Mouse (Mus musculus): ENCODE measurements around the gene Rpl10a. TPM values are rescaled to one million over a fixed set of nuclear protein-coding genes. Genes with fewer than 3 reads are reported as not detected.
"Not testable (repeated sequence)": the region's sequence is repeated elsewhere in the genome, so short reads cannot be mapped to it uniquely, and the experiment has no call there.

Rpl10a gene
- polyA plus RNA-seq, 1 experiment from 2014 or later: 387 TPM

- Histone ChIP-seq H3K27me3 (no peaks in the 10 kb centered on the region), H3K36me3 (peaks cover 44% of the 10 kb centered on the region), H3K9me3 (no peaks in the 10 kb centered on the region), H3K4me3 (replicated peaks) (no peak overlapping the region), H3K9ac (replicated peaks) (no peak overlapping the region), H3K4me2 (replicated peaks) (no peak overlapping the region), H3K4me1 (replicated peaks) (peaks cover 26% of the 10 kb centered on the region), H3K27ac (no peak overlapping the region)
- WGBS: 92% methylated on average over 7 of the region's 8 CpGs
- ATAC-seq: no peak
Observed at GRCm38 (mm10) chr17:28325751-28326150, 2.5 kb upstream of the Rpl10a start.

GRCm38 (mm10) chr17:28326951-28327350 is 1.3 kb upstream of the Rpl10a start:
- Histone ChIP-seq H3K4me2 (replicated peaks) (no peak overlapping the region), H3K27me3 (no peaks in the 10 kb centered on the region), H3K27ac (no peak overlapping the region; the same call in 1 of the 2 replicates), H3K4me3 (replicated peaks) (no peak overlapping the region), H3K4me1 (replicated peaks) (peaks cover 30% of the 10 kb centered on the region), H3K9me3 (no peaks in the 10 kb centered on the region), H3K9ac (replicated peaks) (no peak overlapping the region; the same call in 1 of the 2 replicates), H3K36me3 (peaks cover 50% of the 10 kb centered on the region)
- 87% methylated on average over 3 of the region's 3 CpGs for WGBS
- ATAC-seq: no peak

- peak overlapping the region; percentile 99 for H3K9ac ChIP-seq (replicated peaks)
- H3K9me3 ChIP-seq: no peaks in the 10 kb centered on the region
- ATAC-seq: peak; percentile 71
- peak overlapping the region; percentile 94 for H3K4me3 ChIP-seq (replicated peaks)
- H3K27me3 ChIP-seq: no peaks in the 10 kb centered on the region
- peak overlapping the region; percentile 99 for H3K4me2 ChIP-seq (replicated peaks)
- H3K27ac ChIP-seq: peak overlapping the region; percentile 96
- peaks cover 30% of the 10 kb centered on the region for H3K4me1 ChIP-seq (replicated peaks)
- H3K36me3 ChIP-seq: peaks cover 48% of the 10 kb centered on the region
- WGBS: 8% methylated on average over 22 of the region's 22 CpGs
Observed at GRCm38 (mm10) chr17:28327673-28328325, 472 bp upstream of the Rpl10a start.

- Histone ChIP-seq H3K4me1 (replicated peaks) (peaks cover 39% of the 10 kb centered on the region), H3K36me3 (peaks cover 47% of the 10 kb centered on the region), H3K9me3 (no peaks in the 10 kb centered on the region), H3K4me3 (replicated peaks) (peak overlapping the region; percentile 94), H3K27ac (peak overlapping the region; percentile 96), H3K27me3 (no peaks in the 10 kb centered on the region), H3K4me2 (replicated peaks) (peak overlapping the region; percentile 99), H3K9ac (replicated peaks) (peak overlapping the region; percentile 99)
- ATAC-seq: peak; percentile 37
- under 1% methylated on average over 25 of the region's 25 CpGs for WGBS
Observed at GRCm38 (mm10) chr17:28328946-28329345, 675 bp downstream of the Rpl10a start.

- H3K36me3 ChIP-seq: peaks cover 40% of the 10 kb centered on the region
- no peaks in the 10 kb centered on the region for H3K9me3 ChIP-seq
- peak overlapping the region; percentile 99 for H3K4me2 ChIP-seq (replicated peaks)
- ATAC-seq: no peak
- peak overlapping the region; percentile 94 for H3K4me3 ChIP-seq (replicated peaks)
- 9% methylated on average over 4 of the region's 4 CpGs for WGBS
- H3K27me3 ChIP-seq: no peaks in the 10 kb centered on the region
- H3K4me1 ChIP-seq (replicated peaks): peaks cover 39% of the 10 kb centered on the region
- H3K9ac ChIP-seq (replicated peaks): peak overlapping the region; percentile 99
- H3K27ac ChIP-seq: peak overlapping the region; percentile 96; the same call in 1 of the 2 replicates
Observed at GRCm38 (mm10) chr17:28329503-28330231, 1.4 kb downstream of the Rpl10a start.

- 69% methylated on average over 2 of the region's 2 CpGs for WGBS
- H3K36me3 ChIP-seq: peaks cover 37% of the 10 kb centered on the region
- peak overlapping the region; percentile 99 for H3K9ac ChIP-seq (replicated peaks)
- peak overlapping the region; percentile 94 for H3K4me3 ChIP-seq (replicated peaks)
- peak overlapping the region; percentile 99 for H3K4me2 ChIP-seq (replicated peaks)
- no peak overlapping the region for H3K27ac ChIP-seq
- H3K4me1 ChIP-seq (replicated peaks): peaks cover 39% of the 10 kb centered on the region
- no peak for ATAC-seq
- H3K27me3 ChIP-seq: no peaks in the 10 kb centered on the region
- no peaks in the 10 kb centered on the region for H3K9me3 ChIP-seq
Observed at GRCm38 (mm10) chr17:28330232-28330546, 1.9 kb downstream of the Rpl10a start.

- H3K9me3 ChIP-seq; H3K9ac ChIP-seq (replicated peaks); H3K27me3 ChIP-seq; ATAC-seq; H3K4me3 ChIP-seq (replicated peaks); H3K4me2 ChIP-seq (replicated peaks); H3K27ac ChIP-seq: not testable (repeated sequence)
- peaks cover 37% of the 10 kb centered on the region for H3K36me3 ChIP-seq
- WGBS: 64% methylated on average over 8 of the region's 8 CpGs
- H3K4me1 ChIP-seq (replicated peaks): peaks cover 39% of the 10 kb centered on the region
Observed at GRCm38 (mm10) chr17:28330590-28330989, 2.3 kb downstream of the Rpl10a start.

- Histone ChIP-seq H3K4me2 (replicated peaks) (no peak overlapping the region), H3K27ac (no peak overlapping the region), H3K4me1 (replicated peaks) (peaks cover 39% of the 10 kb centered on the region)
Observed at GRCm38 (mm10) chr17:28331241-28332112, 3.2 kb downstream of the Rpl10a start.

GRCm38 (mm10) chr17:28332113-28332914 is 4.0 kb downstream of the Rpl10a start:
- no peak overlapping the region for H3K4me2 ChIP-seq (replicated peaks)
- WGBS: 57% methylated on average over 13 of the region's 13 CpGs
- no peak overlapping the region for H3K4me3 ChIP-seq (replicated peaks)
- H3K4me1 ChIP-seq (replicated peaks): peaks cover 39% of the 10 kb centered on the region
- 0 out of 2 replicates have a peak overlapping the region, but pooled peaks have one; percentile 7 for H3K27ac ChIP-seq
- peaks cover 29% of the 10 kb centered on the region for H3K36me3 ChIP-seq
- no peaks in the 10 kb centered on the region for H3K27me3 ChIP-seq
- no peaks in the 10 kb centered on the region for H3K9me3 ChIP-seq
- H3K9ac ChIP-seq (replicated peaks): 0 out of 2 replicates have a peak overlapping the region, but pooled peaks have one; percentile 6
- ATAC-seq: no peak

More at GRCm38 (mm10) chr17:28331241-28332112, 3.2 kb downstream of the Rpl10a start:
- H3K36me3 ChIP-seq: peaks cover 30% of the 10 kb centered on the region
- no peaks in the 10 kb centered on the region for H3K9me3 ChIP-seq
- H3K9ac ChIP-seq (replicated peaks): no peak overlapping the region
- ATAC-seq: no peak
- 48% methylated on average over 5 of the region's 7 CpGs for WGBS
- H3K4me3 ChIP-seq (replicated peaks): no peak overlapping the region
- H3K27me3 ChIP-seq: no peaks in the 10 kb centered on the region

- H3K36me3 ChIP-seq: peaks cover 29% of the 10 kb centered on the region
- H3K9me3 ChIP-seq: no peaks in the 10 kb centered on the region
- H3K4me2 ChIP-seq (replicated peaks): no peak overlapping the region
- H3K4me3 ChIP-seq (replicated peaks): no peak overlapping the region
- 0 out of 2 replicates have a peak overlapping the region, but pooled peaks have one; percentile 6 for H3K9ac ChIP-seq (replicated peaks)
- H3K4me1 ChIP-seq (replicated peaks): peaks cover 32% of the 10 kb centered on the region
- ATAC-seq: no peak
- H3K27ac ChIP-seq: no peak overlapping the region
- no peaks in the 10 kb centered on the region for H3K27me3 ChIP-seq
- 69% methylated on average over 31 of the region's 31 CpGs for WGBS
Observed at GRCm38 (mm10) chr17:28332915-28333546, 4.8 kb downstream of the Rpl10a start.

- Histone ChIP-seq H3K9ac (replicated peaks) (no peak overlapping the region), H3K4me2 (replicated peaks) (no peak overlapping the region), H3K27ac (no peak overlapping the region), H3K36me3 (peaks cover 27% of the 10 kb centered on the region), H3K9me3 (no peaks in the 10 kb centered on the region), H3K4me1 (replicated peaks) (peaks cover 17% of the 10 kb centered on the region; the same call in 1 of the 2 replicates), H3K4me3 (replicated peaks) (no peak overlapping the region), H3K27me3 (no peaks in the 10 kb centered on the region)
- WGBS: 77% methylated on average over 10 of the region's 10 CpGs
- no peak for ATAC-seq
Observed at GRCm38 (mm10) chr17:28335267-28335666, 7.0 kb downstream of the Rpl10a start.
